Mouse (Mus musculus) regulatory T cell (primary cell): ENCODE measurements at regions not wholly inside any gene's neighbourhood (a gene's known extent, or its start where the extent isn't known, plus 50 kb on each side); places are given as distances from the start of the nearest gene placed in this dataset.

Experiments used
- in situ Hi-C: fragments of 300-600 bp; cut with MboI, MseI; formaldehyde crosslinking; loops from one replicate; pipeline ENCODE4 v1.15.1; 2025; ENCODE audit warnings: high pct_unique_total_duplicates

DNA sequence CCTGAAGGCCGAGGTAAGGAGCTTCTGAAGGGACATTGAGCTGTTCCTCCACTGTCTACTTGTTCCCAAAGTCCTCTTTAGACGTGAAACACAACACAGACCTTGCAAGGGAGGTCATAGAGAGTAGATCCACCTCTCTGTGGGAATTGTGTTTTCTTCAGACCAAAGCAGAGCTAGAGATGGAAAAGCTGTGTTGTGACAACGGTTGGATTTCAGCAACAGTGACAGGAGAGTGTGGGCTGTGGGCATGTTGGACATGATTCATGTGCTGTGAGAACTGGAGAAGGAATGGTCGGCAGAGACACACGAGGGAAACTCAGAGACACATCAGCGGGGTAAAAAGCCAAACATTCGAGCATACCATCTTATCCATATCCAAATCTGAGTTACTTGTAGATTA lies 261.2 kb upstream of the Nt5e start:
- in situ Hi-C loops, result no loop called here

- in situ Hi-C loops, result no loop called here
These were observed 258.7 kb upstream of the Nt5e start for GRCm38 (mm10) chr9:88068322-88068721.

- in situ Hi-C loops, result no loop called here
These were observed 258.1 kb upstream of the Nt5e start for GRCm38 (mm10) chr9:88068881-88069304.

DNA sequence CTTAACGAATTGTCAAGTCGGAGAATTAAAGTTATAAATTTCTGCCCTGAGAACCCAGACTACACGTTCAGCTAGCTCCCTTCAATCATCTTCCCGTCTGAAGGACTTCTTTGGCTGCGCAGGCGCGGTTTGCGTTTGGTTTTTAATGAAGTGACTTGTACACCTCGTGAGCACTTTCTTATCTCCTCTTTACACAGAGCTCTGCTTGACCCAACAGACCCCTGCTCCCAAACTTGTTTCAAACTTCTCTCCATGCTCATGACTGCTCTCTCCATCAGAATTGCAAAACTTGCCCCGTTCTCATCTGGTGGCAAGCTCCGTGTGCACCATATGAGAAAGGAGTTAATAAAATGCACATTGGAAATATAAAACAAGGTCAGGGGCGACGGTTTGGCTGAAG lies 257.2 kb upstream of the Nt5e start:
- in situ Hi-C loops, result no loop called here

- in situ Hi-C loops, result no loop called here
These were observed 253.8 kb upstream of the Nt5e start for GRCm38 (mm10) chr9:88073165-88073564.

GRCm38 (mm10) chr9:88073579-88073978 lies 253.4 kb upstream of the Nt5e start:
- in situ Hi-C loops, result no loop called here

GRCm38 (mm10) chr9:88082931-88083479 lies 244.0 kb upstream of the Nt5e start:
- in situ Hi-C loops, result no loop called here

DNA sequence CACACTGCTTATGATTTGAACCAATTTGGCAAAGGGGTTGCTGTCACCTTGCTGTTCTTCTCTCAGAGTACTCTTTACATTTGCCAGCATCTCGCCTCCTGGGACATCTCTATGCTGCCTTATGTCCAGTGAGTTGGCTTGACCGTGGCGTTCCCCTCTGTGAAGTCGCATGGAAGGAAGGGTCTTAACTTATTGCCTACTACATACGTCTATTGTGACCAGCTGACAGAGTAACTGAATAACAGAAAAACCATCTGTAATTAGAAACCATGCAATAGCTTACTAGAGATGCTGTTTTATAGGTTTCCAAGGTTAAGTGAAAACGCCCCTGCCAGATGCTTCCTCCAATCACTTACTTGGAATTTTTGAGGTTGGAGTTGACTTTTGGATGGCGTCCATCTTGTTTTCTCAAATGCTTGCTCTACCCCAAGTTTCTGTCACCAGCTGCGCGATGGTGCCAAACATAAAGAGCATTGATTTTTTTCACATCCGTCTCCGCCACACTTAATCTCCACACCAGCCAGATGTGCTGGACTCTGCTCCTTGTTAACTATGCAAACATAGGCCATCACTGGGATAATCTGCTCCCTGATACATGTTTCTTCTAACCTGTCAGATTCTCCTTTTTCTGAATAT lies 241.7 kb upstream of the Nt5e start:
- in situ Hi-C loops, result no loop called here

DNA sequence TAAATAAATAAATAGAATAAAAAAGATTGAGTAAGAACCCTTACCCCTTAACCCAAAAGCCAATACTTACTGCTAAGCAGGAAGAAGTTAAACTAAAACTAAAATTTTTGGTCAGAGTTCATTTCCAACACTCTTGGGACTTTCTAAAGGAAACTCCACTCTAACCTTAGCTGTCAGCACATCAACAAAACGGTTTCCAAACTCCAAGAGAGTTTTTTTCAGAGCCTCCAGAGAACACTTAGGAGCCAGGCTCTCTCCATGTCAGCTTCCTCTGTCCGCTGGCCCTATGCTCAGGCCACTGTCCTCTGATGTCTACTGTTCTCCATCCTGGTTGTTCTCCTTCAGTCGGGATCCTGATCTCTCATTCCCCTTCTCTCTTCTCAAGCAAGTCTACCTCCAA lies 241.1 kb upstream of the Nt5e start:
- in situ Hi-C loops, result no loop called here

DNA sequence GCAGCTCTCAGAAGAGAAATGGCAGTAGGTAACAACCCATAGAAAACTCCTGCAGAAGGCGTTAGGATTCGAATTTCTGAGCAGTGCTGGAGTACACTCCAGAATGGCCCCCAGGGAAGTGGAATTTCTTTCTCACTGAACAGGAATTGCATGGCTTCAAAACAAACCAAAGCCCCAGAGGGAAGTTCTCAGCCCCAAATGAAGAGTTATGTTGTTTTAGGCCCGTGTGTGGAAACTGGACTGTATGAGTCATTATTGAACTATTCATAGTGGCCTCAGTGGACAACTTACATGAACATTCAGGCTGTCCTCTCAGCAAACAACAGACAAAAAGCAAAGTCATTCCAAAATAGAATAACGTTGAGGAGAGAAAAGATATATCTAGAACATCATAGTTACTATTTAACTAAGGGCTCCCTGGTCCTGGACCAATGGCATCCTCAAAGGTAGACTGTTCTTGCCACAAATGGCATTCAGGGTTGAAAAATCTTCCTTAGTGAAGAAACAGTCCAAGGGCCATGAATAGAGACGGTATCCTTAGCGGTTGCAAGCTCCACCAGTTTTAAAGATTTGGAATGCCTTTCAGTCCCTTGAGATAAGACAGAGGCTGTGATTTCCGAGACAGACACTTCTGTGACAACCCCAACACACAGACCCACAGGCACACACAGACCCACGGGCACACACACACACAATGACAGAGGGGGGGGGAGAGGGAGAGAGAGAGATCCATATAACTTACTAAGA lies 235.0 kb upstream of the Nt5e start:
- in situ Hi-C loops, result no loop called here

- in situ Hi-C loops, result no loop called here
These were observed 234.4 kb upstream of the Nt5e start for GRCm38 (mm10) chr9:88092561-88092960.

DNA sequence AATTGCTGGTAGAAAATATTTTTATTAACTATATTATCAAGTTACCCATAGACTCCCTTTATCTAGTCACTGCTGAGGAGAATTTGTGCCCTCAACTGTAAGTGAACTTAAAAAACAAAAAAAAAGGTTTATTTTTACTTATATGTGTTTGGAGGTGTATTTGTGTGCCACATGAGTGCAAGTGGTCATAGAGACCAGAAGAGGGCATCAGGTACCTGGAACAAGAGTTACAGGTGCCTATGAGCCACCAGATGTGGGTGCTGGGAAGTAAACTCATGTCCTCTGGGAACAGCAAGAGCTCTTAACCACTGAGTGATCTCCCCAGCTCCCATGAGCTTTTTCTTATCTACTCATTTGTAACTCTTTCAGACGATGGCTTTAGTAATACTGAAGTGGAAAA lies 213.9 kb upstream of the Nt5e start:
- in situ Hi-C loops, result no loop called here

DNA sequence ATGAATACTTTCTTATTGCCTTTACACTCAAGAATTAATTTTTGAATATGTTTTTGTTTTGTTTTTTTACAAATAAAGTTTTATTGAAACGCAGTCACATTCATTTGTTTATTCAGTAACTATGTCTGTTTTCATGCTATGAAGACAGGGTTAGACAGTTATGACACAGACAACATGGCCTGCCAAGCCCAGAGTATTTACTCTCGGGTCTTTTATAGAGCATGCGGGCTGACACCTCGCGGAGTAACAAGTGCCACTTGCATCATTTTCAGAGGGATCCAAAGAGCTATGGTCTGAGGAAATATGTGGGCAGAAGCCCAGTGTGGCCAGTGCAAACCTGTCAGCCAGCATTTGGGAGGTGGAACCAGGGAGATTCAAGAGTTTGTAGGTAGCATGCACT lies 206.5 kb upstream of the Nt5e start:
- in situ Hi-C loops, result loop anchor here (10.0 kb wide), 1 partner anchor 966 kb away; no protein-coding TSS in a partner anchor

- in situ Hi-C loops, result loop anchor here (10.0 kb wide), 1 partner anchor 966 kb away; no protein-coding TSS in a partner anchor
These were observed 205.9 kb upstream of the Nt5e start for GRCm38 (mm10) chr9:88120963-88121570.

DNA sequence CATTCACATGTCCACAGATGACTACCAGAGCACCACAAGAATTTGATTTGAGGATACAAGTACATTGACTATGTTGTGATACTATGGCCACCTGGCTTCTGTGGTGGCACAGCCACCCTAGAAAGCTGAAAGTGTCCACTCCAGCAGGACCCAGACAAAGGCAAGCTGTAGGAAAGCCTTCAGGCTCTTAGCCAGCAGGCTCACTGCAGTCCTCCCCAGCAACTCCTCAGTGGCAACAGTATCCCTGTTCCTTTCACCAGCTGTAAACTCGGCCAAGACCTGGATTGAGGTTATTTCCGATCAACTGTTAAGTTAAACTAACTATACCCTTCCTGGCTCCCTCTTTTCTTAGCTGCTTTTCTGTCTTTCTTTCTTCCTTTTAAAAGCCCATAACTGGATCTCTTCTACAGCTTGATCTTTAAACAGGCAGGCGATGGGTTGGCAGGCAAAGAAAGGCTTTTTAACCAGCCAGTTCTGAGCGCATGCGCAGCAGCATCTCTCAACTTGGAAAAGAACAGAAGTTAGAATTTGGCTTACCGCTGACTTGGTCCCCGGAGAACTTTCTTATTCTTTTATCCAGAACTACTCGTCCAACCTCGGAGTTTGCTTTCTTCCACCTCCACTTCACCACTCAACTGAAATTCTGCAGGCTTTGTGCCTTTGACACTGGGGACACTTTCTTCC lies 202.5 kb upstream of the Nt5e start:
- in situ Hi-C loops, result loop anchor here (10.0 kb wide), 1 partner anchor 970 kb away; no protein-coding TSS in a partner anchor

DNA sequence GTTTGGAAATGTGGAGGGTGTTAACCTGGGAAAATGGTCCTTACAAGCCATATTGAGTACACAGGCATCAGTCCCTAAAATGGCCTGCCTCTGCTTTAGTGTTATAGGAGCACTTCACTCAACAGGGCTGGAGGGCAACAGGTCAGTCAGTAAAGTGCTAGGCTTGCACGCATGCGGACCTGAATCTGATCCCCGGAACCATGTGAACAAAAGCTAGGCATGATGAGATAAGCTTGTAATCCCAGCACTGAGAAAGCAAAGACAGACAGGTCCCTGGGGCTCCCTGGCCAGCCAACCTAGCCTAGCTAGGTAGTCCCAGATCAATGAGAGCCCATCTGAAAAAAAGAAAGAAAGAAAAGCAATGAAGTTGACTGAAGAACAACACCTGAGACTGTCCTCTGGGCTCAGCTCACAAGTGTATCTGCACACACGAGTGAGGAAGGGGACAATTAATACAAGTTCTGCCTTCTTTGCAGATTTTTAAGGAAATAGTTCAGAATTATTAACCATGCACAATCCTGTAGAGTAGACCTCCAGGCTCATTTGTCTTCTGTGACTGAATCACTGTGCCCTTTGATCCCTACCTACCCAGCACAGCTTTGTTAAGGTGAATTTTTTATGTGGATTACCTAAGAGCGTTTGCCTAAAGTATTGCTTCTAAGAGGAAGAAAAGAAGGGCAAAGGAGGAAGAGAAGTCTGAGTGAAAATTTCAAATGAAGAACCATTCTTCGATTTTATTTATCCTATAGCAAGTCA lies 163.8 kb upstream of the Nt5e start:
- in situ Hi-C loops, result no loop called here

GRCm38 (mm10) chr9:88177575-88178254 lies 149.3 kb upstream of the Nt5e start:
- in situ Hi-C loops, result no loop called here

GRCm38 (mm10) chr9:88181189-88181994 lies 145.6 kb upstream of the Nt5e start:
- in situ Hi-C loops, result no loop called here

- in situ Hi-C loops, result loop anchor here (25.0 kb wide), 1 partner anchor 745 kb away; no protein-coding TSS in a partner anchor
These were observed 119.6 kb upstream of the Nt5e start for GRCm38 (mm10) chr9:88207378-88207777.

DNA sequence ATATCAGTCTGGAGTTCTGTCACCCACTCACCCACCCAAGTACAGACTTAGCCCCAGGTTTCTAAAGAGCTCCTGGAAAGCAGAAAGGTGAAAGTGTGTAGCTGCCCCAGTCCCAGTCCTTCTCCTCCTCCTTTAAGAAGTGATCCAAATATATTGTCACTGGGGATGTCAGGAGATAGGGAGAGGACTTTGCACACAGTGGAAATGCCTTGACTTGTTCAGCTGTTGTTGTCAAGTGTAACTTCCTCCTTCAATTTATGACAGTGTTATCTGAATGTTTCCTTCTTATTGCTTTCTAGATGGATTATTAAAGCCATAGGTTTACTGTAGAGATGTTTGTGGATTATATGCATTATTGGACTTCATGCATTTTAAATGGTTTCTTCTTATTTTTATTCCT lies 119.0 kb upstream of the Nt5e start:
- in situ Hi-C loops, result loop anchor here (25.0 kb wide), 1 partner anchor 746 kb away; no protein-coding TSS in a partner anchor
